Mouse (Mus musculus) yolk sac, embryonic 10.5 days (tissue): ENCODE results near the gene Xpo6.

ENCODE experiments used
- DNase-seq: peaks from one replicate; pipeline ENCODE4 v3.0.0-alpha.2; 2017; ENCODE audit warnings: low spot score

Xpo6 gene

DNA sequence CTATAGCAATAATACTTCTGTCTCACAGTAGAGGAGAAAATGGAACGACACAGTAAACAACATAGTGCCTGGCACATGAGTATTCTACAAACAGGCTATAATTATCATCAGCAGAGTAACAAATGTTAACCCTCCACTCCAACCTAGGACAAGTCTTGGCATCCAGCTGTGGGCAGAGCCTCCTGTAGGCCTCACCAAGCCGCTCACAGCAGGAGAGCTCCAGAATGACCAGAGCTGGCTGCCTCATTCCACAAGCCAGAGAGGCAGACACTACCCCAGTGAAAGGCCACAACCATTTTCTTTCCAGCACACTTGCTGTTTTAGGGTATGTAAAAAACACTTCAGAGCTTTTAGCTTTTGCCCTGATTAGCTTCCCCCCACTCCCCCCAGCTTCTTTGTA, 72.6 kb downstream of the Xpo6 start:
- no peak for DNase-seq

DNA sequence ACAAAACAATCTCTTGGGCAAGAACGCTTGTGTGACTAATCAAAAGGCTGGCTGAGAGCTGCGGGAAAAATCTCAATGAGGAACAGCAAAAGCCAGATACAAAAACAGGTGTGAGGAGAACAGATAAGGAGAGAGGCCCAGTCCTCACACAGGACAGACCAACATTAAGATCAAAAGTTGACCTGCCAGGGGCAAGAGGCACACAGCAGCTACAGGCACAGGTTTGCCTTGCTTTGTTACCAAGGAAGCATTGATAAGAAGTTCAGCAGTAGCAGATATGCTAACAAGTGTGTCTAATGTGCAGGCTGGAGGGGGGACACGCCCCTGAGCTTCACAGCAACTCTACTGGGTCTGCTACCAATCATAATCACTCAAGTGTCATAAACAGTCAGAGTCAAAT, 73.8 kb downstream of the Xpo6 start:
- no peak for DNase-seq

DNA sequence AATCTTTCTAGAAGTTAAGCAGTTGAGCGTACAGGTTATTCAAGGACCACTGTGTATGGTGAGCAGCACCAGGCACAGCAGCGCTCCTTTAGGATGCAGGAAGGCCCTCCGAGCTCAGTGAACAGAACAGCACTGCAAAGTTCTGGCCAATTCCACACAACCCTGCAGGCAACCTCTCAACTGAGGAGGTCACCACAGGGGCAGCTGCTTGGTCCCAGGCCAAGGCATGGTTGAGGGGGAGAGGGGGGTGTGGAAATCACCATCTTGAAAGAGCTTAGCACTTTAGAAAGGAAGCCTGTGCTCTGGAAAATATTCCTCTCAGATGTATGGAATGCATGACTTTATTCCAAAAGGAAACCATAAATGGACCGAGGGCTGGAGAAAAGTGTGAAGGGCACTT, 78.8 kb downstream of the Xpo6 start:
- no peak for DNase-seq

- DNase-seq, result no peak
Observed at GRCm38 (mm10) chr7:126119819-126120218, 80.5 kb downstream of the Xpo6 start.

DNA sequence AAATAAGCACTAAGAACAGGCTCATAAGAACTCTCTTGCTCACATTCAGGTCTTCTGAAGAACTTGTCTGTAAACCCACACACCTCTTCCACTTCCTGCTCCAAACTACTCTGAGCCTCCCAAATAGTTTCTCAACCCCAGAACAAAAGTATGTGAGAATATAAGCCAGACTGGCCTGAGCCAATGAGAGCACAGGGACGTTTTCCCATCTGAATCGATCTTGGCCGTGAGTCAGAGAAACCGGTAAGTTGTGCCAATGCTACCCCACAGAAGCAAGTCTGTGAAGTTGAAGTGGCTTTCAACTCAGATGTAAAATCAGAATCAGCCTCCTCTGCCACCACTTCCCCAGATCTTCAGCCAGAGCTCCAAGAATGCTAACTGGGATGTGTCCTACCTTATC, 87.0 kb downstream of the Xpo6 start:
- no peak for DNase-seq

DNA sequence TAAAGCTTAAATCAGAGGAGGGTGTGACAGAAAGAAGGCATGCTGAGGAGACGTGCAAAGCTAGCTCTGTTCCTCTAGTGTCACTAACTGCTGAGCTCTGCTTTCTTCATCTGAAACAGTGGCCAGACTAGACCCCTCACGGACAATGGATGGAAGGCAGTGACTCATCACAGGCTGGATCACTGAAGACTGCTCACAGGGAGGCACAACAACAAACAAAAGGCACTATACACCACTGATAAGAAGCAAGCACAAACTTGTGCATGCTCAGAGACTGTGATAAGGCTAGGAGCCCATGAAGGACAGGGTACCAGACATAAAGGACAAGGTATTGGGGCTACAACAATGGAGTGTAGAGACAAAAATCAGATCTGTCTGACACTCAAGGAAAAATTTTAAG, 89.1 kb downstream of the Xpo6 start:
- DNase-seq, result no peak

- no peak for DNase-seq
Observed at GRCm38 (mm10) chr7:126109898-126110297, 90.4 kb downstream of the Xpo6 start.

- no peak for DNase-seq
Observed at GRCm38 (mm10) chr7:126100440-126100839, 99.9 kb downstream of the Xpo6 start.

DNA sequence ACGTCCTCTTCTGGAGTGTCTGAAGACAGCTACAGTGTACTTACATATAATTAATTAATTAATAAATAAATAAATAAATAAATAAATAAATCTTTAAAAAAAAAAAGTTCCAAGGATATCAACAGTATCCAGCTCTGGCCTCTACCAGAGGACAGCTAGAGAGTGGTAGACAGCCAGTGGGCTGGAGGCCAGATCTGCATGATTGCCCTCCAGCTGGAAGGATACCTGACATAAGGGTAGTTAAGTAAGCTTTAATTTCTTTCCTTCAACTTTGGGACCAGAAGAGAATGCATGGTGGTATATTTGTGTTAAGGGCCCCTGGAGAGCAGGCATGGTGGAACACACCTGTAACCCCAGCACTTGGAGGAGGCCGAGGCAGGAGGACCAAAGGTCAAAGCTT, 100.5 kb downstream of the Xpo6 start:
- DNase-seq, result no peak

DNA sequence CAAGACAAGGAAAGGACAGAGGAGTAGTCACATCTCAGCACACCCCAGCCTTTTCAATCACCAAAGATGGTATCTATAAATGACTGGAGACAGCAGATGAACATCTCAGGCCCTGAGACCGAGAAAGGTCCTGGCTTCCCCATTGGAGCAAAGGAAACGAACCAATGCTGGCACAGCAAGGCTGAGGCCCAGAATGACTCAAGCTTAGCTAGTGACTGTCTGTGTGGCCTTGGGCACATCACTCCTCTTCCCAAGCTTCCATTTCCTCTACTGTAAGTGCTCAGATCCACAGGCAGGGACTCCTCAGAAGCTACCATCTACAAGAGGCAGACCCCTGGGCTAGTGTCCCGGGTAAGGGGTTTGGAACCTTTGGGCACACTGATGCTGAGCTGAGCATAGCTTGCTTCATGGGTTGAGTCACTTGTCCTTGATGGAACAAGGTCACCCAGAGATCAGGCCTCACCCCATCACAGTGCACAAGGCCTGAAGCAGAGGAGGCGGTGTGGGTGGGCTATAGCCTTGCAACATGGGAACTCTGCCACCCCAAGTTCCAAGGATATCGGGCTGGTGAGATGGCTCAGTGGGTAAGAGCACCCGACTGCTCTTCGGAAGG, 101.0 kb downstream of the Xpo6 start:
- DNase-seq, result no peak

DNA sequence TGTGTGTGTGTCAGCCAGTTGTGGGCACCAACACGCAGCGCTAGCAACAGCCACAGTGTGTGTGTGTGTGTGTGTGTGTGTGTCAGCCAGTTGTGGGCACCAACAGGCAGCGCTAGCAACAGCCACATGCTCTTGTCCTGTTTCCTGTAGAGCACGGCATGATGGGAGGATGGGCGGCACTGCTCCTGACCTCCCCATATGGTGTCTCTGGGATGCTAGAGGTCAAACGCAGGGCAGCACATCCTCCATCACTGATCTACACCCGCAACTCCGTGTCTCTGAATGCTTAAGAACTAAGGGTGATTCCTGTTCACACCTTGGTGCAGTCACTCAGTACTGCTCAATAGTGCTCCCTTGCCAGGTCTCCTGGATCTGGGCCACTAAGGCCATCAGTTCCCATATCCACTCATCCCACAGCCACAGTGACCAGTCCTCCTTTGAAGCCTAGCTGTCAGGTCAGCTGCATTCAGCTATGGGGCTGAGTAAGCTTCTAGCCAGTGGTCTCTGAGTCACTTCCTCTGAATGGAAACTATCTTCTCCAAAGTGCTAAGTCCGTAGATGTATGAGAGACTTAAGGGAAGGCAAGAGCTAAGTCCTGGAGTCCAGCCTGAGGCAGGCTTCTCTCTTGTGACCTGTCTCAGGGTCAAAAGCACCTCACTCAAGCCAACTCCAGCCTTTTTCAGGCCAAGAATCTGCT, 102.9 kb downstream of the Xpo6 start:
- DNase-seq, result no peak

DNA sequence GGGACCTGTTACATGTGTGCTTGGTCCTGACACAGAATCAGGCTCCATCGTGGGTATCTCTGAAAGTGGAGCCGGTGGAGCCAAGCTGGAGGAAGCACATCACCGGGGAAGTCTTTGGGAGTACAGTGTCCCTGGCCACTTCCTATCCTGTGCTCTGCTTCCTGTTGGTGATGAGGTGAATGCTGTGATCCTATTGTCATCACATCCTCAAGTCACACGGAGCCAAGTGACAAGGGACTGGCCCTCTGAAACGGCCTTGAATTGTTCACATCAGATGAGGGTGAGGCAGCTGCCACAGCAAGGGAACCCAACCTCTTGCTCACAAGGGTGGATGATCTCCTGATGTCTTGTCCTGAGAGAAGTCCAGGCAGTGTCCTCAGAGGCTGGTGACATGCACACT, 103.7 kb downstream of the Xpo6 start:
- no peak for DNase-seq

DNA sequence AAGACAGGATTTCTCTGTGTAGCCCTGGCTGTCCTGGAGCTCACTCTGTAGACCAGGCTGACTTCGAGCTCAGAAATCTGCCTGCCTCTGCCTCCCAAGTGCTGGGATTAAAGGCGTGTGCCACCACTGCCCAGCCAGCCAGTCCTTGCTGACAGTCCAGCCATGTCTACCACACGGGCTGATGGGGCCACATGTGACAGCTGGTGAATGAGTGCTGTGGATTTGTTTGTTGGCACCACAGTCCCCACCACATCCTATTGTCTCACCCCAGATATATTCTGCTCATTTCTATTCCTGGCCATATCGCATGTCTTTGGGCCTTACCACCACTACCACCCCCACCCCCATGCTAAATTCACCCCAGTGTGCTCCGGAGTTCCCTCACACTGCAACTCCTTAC, 105.6 kb downstream of the Xpo6 start:
- no peak for DNase-seq

DNA sequence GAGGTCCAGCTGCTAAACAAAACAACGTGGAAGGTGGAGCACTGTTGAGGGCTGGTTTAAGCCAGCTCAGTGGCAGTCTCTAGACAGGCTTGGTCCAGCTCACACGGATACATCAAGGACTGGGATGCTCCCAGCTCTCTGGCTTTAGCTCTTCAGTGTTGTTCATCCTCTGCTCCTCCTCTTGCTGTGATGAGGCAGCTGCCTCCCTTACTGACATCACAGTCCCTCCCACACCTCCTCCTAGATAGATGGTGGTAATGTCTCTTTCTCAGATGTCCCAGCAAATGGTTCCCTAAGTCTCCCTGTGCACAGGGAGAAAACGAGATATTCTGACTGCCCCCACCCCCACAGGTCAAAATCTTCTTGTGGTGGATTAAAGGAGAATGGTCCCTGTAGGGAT, 107.1 kb downstream of the Xpo6 start:
- DNase-seq, result no peak

DNA sequence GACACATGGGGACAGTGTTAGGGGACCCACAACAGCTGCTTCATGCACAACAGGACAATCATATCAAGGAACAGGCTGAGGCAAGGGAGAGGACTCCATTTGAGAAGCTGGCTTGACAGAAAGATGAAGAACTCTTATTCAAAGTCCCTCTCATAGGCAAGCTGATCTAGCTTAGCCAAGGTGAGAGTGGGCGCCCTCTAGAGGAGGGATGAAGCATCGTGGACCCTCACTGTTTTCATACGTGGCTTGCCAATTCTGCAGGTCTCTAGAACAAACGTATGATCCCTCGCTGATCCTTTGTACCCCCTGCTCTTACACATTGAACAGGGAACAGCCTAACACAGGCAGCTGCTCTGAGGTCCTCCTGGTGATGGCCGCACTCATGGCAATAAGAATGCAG, 110.5 kb downstream of the Xpo6 start:
- no peak for DNase-seq

- DNase-seq, result no peak
Observed at GRCm38 (mm10) chr7:126088155-126088554, 112.1 kb downstream of the Xpo6 start.

DNA sequence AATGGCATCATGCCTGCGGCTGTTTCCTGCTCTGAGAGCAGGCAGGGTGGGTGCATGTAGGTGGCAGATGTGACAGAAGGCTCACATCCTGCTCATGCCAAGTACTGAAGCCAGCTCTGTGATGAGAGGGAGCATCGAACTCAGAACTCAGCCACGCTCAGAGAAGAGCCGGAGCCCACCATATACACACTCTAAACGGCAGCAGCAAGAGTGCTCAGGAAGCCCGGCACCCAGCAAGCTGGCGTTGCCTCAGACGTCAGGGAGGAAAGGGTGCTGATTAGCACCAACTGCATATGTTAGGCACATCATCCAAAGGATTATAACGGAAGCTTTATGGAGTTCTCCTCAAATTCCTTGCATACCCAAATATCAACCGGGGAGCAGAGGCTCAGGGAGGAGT, 112.7 kb downstream of the Xpo6 start:
- no peak for DNase-seq

DNA sequence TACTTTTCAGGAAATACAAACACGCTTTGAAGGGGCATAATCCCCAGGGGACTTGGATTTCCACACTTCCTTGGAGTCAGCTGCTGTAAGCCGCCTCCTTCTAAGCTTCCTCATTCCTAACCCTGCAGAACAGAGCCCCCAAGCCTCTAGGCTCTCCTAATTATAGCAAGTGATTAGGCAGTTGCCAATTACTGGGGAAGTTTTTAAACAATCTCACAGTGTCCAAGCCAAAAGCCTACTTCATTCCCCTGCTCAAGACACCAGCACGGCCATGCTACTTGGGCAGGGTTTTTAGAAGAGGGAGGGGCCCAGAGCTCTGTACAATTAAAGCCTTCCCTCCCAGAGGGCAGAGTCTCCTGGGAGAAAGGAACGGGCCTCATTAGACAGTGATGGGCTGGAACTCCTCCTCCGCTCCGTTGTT, 114.0 kb downstream of the Xpo6 start:
- DNase-seq, result no peak

DNA sequence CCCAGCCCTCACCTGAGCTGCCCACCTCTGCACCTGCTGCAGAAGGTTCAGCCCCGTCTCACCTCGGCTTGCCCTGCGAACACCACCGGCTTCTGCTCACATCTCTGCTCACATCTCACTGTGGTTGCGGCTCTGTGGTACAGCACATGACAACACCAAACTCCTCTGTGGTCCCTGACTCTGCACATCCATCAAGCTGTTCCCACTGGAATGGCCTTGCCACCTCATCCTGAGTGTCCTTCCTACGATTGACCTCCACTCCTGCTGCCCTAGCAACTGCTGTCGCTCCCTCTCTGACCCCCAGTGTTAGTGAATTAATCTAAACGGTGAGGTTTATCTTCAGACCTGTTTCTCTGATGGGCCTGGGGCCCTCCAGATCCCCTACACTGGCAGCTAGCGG, 115.1 kb downstream of the Xpo6 start:
- DNase-seq, result no peak

DNA sequence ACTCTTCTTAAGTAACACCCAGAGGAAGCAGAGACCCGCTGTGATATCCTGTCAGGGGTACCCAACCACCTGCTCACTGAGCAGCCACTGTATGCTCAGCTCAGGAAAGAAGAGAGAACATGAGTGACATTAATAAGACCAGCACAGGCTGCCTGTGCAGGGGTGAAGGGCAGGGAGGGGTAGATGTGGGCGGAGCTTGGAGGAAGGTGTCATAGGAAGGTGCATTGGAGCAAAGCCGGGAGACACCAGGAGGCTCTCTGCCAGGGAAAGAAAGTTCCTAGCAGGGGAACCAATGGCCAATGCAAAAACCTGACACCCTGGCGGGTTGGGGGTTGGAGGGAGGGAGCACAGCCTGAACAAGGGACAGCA, 116.3 kb downstream of the Xpo6 start:
- no peak for DNase-seq

DNA sequence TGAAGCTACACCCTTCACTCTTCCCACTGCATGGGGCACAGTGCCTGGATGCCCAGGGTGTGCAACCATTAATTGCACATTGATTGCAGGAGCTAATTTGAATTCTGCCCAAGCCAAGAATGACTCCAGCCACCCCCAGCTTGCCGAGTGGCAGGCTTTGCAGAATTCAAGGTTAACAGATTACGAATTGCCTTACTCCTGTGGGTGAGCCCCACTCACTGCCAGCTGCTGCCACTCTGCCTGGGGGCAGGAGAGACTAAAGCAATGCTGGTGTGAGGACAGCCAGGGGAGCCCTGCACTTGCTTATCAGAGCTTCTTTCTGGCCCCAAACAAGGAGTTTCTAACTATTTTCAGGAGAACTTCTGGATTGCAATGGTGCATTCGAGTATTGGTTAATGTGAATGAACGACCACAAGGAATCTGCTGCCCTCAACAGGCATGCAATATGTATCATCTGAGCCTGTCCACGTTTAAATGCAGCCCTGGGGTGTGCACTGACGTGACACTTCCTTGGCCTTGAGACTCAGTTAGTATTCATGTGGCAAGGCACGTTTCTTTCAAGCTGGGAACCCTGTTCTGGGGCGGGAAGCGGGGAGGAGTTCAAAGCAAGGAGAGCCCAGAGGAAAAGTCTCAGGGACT, 116.8 kb downstream of the Xpo6 start:
- DNase-seq, result no peak

GRCm38 (mm10) chr7:126082286-126082741, 118.0 kb downstream of the Xpo6 start, which contains the start of gene Gsg1l:
Gene Gsg1l, minus strand, starts transcription at chr7:126082411.
- DNase-seq, result no peak

DNA sequence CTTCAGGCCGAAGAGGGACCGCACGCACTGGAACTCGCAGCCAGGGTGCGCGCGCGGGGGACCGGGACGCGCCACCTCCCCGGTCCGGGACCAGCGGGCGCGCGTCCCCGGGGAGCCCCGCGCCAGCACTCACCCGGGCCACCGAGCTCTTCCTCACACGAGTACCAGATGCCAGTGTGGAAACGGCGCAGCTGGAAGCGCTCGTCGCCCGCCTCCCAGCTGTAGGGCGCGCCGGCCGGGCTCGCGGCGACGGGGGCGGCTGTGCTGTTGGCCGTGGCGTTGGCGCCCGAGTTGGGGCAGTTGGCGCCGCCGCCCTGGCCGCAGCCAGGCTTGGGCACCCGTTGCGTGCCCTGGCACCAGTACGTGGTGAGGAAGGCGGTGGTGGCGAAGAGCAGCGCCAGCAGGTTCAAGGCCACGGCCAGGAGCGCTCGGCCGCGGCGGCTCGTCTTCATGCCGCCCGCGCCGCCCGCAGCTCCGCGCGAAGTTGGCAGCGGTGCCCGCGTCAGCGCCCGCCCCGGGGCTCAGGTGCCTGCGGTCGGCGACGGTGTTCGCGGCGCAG, 118.5 kb downstream of the Xpo6 start:
- no peak for DNase-seq
